Mouse (Mus musculus): ENCODE measurements around the gene Mgat5.

DNA sequence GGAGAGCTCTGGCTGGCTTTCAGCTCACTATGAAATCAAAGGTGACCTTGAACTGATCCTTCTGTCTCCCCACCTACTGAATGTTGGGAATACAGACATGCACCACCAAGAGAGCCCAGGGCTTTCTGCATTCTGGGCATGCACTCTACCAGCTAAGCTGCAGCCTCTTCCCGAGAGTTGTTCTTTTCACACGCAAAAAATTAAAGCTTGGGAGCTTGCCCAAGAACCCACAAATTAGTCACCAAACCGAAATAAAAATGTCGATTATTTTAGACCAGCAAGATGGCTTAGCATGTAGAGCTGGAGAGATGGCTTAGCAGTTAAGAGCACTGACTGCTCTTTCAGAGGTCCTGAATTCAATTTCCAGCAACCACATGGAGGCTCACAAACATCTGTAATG, 230.0 kb downstream of the Mgat5 start:
- TF ChIP-seq CTCF (IDR thresholded peaks at IDR 0.05; ENCODE audit: low read depth, low read length) (no peak), POLR2A (IDR thresholded peaks at IDR 0.05; ENCODE audit: extremely low read depth, insufficient read depth, low read length) (no peak)

Data from liver, adult 2 months (tissue).